Mouse (Mus musculus) small intestine, adult 2 months (tissue): ENCODE data around the gene Snph. TPM values are rescaled to one million over a fixed set of nuclear protein-coding genes. Genes with fewer than 3 reads are reported as not detected.
"Not testable (repeated sequence)": the region's sequence is repeated elsewhere in the genome, so short reads cannot be mapped to it uniquely, and the experiment has no call there.

Experiments
- H3K27ac ChIP-seq: fragments of 200-500 bp; 2 replicates; pipeline ENCODE4 v1.5.1; 2012; ENCODE audit warnings: low read depth, low read length, control low read depth, inconsistent platforms; ENCODE audit not compliant: insufficient read depth
- H3K27me3 ChIP-seq: fragments of 200-500 bp; 2 replicates; pipeline ENCODE4 v1.6.1; 2012; ENCODE audit warnings: mild to moderate bottlenecking, moderate library complexity, low read length, inconsistent platforms; ENCODE audit not compliant: control insufficient read depth, insufficient read depth
- H3K36me3 ChIP-seq: fragments of 200-500 bp; 2 replicates; pipeline ENCODE4 v1.6.1; 2012; ENCODE audit warnings: mild to moderate bottlenecking, low read length, control low read depth, inconsistent platforms; ENCODE audit not compliant: control insufficient read depth, insufficient read depth
- H3K4me1 ChIP-seq: fragments of 200-500 bp; 2 replicates; pipeline ENCODE4 v1.6.1; 2012; ENCODE audit warnings: low read length, inconsistent platforms, mixed read lengths; ENCODE audit not compliant: control insufficient read depth, insufficient read depth, insufficient read length
- H3K4me3 ChIP-seq: fragments of 200-500 bp; 2 replicates; pipeline ENCODE4 v1.5.1; 2012; ENCODE audit warnings: low read depth, mild to moderate bottlenecking, control low read depth, inconsistent platforms, low read length, moderate library complexity
- CTCF ChIP-seq: fragments of 200-500 bp; IDR thresholded peaks from 2 replicates; pipeline ENCODE4 v1.5.1; 2012; ENCODE audit warnings: low read depth, mild to moderate bottlenecking, control low read depth, inconsistent platforms, low read length, moderate library complexity, mixed read lengths; ENCODE audit not compliant: insufficient replicate concordance, insufficient read length; ENCODE audit errors: extremely low read depth
- POLR2A ChIP-seq: fragments of 200-500 bp; IDR thresholded peaks from 2 replicates; pipeline ENCODE4 v1.6.1; 2012; ENCODE audit warnings: low read depth, mild to moderate bottlenecking, control low read depth, inconsistent platforms, low read length, moderate library complexity
- WGBS: fragments of 180-500 bp; shearing (Covaris S2); methylation state at CpG from one replicate; pipeline ENCODE4 v1.1.7; 2018; 5-methylcytosine and 5-hydroxymethylcytosine counted together
- polyA plus RNA-seq: library from polyadenylated mRNA; depleted of rRNA; stranded (reverse); fragments of >200 nt; gene quantifications from 2 replicates; pipeline ENCODE4 v1.2.3, GENCODE M21; 2012

Gene Snph
- polyA plus RNA-seq, 1 experiment: 21.6 TPM

GRCm38 (mm10) chr2:151623776-151624175 is 8.6 kb downstream of the Snph start:
- no peak for TF ChIP-seq CTCF
- no peak for TF ChIP-seq POLR2A

DNA sequence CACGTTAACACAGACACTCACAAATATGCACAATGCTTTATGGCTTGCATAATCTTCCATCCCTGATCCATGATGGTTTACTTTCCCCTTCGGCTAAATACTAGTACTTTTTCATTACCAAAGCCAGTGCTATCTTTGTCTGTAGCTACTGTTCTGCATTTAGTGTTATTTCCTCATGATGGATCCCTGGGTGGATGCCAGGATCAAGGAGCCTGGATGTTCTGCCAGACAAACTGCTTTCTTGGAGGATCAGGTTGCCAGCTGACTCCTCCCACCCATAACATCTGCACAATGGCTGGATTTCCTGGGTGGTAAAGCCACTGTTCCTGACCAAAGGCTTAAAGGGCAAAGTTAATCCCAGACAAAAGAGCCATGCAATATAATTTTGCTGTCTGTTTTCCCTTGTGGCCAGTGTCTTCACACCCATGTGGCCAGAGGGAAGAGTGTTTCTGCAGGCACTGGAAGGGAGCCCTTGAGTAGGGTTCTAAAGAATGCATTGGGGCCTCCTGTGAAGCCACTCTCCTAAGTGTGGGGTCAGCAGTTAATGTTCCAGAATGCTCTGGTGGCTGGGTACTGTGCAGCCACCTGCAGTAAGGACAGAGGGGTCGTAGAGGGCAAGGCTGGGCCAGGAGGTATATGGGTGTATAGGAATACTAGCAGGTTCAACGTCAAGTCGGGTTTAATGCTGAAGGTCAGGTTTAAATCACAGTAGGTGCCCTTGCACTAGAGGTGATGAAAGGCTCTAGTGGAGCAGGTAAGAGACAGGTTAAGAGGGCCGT is 15.7 kb downstream of the Snph start:
- no peaks in the 10 kb centered on the region for H3K27me3 ChIP-seq
- no peak overlapping the region for H3K4me3 ChIP-seq
- H3K27ac ChIP-seq: peak overlapping the region; percentile 84
- peaks cover 22% of the 10 kb centered on the region for H3K4me1 ChIP-seq
- no peaks in the 10 kb centered on the region for H3K36me3 ChIP-seq
- WGBS: 41% methylated on average over 6 of the region's 6 CpGs
- TF ChIP-seq POLR2A (no peak), CTCF (no peak)

More at GRCm38 (mm10) chr2:151623776-151624175, 8.6 kb downstream of the Snph start:
- no peak overlapping the region for H3K4me3 ChIP-seq
- H3K27ac ChIP-seq: no peak overlapping the region
- no peaks in the 10 kb centered on the region for H3K27me3 ChIP-seq
- H3K36me3 ChIP-seq: 0 out of 2 replicates have a peak, but pooled peaks cover 2% of the 10 kb centered on the region
- 75% methylated on average over 3 of the region's 3 CpGs for WGBS
- no peaks in the 10 kb centered on the region for H3K4me1 ChIP-seq

DNA sequence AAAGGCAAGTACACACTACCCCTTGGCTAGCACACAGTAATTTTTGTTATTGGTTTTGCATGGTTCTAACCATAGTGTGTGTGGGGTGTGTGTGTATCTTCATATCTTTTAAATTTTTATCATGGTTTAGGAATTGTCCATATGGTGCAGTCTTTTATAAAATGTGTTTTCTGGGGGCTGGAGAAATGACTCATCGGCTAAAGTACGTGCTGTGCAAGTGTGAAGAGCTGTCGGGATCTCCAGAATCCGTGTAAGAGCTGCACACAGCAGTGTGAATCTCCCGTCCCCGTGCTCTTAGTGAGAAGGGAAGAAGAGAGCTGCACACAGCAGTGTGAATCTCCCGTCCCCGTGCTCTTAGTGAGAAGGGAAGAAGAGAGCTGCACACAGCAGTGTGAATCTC is 16.6 kb downstream of the Snph start:
- WGBS: 72% methylated on average over 8 of the region's 8 CpGs
- H3K36me3 ChIP-seq, H3K27ac ChIP-seq, H3K4me3 ChIP-seq, H3K27me3 ChIP-seq: not testable (repeated sequence)
- peaks cover 22% of the 10 kb centered on the region for H3K4me1 ChIP-seq

- no peak overlapping the region for H3K4me3 ChIP-seq
- WGBS: 22% methylated on average over 3 of the region's 3 CpGs
- TF ChIP-seq CTCF: no peak
- TF ChIP-seq POLR2A: no peak
- 0 out of 2 replicates have a peak, but pooled peaks cover 2% of the 10 kb centered on the region for H3K4me1 ChIP-seq
- no peak overlapping the region for H3K27ac ChIP-seq
- H3K27me3 ChIP-seq: no peaks in the 10 kb centered on the region
- no peaks in the 10 kb centered on the region for H3K36me3 ChIP-seq
Observed at GRCm38 (mm10) chr2:151609974-151610373, 22.4 kb downstream of the Snph start.

- TF ChIP-seq CTCF (no peak), POLR2A (no peak)
- no peak overlapping the region for H3K27ac ChIP-seq
- WGBS: 78% methylated on average over 1 of the region's 1 CpGs
- H3K4me3 ChIP-seq: no peak overlapping the region
- 0 out of 2 replicates have a peak, but pooled peaks cover 2% of the 10 kb centered on the region for H3K4me1 ChIP-seq
- no peaks in the 10 kb centered on the region for H3K27me3 ChIP-seq
- H3K36me3 ChIP-seq: no peaks in the 10 kb centered on the region
Observed at GRCm38 (mm10) chr2:151608435-151608834, 24.0 kb downstream of the Snph start.

DNA sequence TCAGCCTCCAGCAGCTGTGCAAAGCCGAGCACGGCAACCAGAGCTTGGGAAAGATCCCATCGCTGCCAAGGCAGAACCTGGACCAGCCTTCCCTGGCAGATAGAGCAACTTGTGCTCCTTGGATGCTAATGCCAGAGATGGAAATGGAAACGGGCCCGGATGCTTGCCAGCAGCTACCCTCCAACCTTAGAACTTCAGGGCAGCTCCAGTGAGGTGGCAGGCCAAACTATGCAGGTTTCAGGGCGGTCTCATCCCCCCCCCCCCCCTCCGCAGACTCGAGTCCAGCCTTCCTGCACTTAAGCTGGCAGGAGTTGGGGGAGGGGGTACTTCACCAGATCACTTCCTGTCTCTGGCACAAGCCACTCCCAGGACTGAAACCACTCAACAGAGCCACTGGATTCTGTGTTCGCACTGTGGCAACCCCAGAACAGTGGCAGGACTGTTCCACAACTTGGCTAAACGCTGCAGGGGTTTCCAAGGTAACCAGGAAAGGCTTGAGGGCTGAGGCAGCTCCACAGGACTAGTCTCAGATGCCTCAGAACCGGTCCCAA is 26.9 kb downstream of the Snph start:
- Histone ChIP-seq H3K4me3 (no peak overlapping the region), H3K27me3 (no peaks in the 10 kb centered on the region), H3K27ac (no peak overlapping the region), H3K36me3 (no peaks in the 10 kb centered on the region), H3K4me1 (peaks cover 16% of the 10 kb centered on the region)
- TF ChIP-seq POLR2A (no peak), CTCF (no peak)
- WGBS: 59% methylated on average over 11 of the region's 11 CpGs

DNA sequence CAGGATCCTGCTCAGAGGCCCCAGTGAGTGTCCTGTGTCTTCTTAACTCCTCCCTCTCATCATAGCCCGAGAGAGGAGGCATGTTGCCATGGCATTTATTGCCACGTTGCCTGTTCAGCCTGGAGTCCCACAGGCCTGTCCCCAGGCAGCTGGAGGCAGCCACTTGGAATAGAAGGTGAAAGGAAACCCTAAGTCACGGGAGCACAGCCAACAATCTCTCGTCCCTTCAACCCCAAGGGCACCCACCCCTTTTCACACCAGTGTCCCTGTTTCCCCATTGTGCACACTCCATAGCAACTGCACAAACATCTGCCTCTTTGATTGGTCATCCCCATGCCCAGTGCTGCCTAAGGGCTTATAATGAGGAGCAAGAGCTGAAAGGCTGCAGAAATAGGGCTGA is 28.8 kb downstream of the Snph start:
- no peak overlapping the region for H3K4me3 ChIP-seq
- 38% methylated on average over 4 of the region's 4 CpGs for WGBS
- H3K36me3 ChIP-seq: no peaks in the 10 kb centered on the region
- no peaks in the 10 kb centered on the region for H3K27me3 ChIP-seq
- TF ChIP-seq CTCF (no peak), POLR2A (no peak)
- no peak overlapping the region for H3K27ac ChIP-seq
- peaks cover 14% of the 10 kb centered on the region for H3K4me1 ChIP-seq
